Mouse (Mus musculus) liver, adult 10 weeks (tissue): ENCODE data around the gene Cyp3a41a. TPM values are rescaled to one million over a fixed set of nuclear protein-coding genes. Genes with fewer than 3 reads are reported as not detected.

Source experiments
- polyA plus RNA-seq: library from polyadenylated mRNA; stranded (reverse); fragments of 350-450 nt; fragmentation: Illumina TruSeq; extraction: RNeasy Lipid Tissue Mini Kit (QIAGEN cat#74804); gene quantifications from one replicate; pipeline ENCODE4 v1.2.3, GENCODE M21; 2014; ENCODE audit warnings: low read depth, low replicate concordance

Cyp3a41a gene
- polyA plus RNA-seq: 3,667 TPM

DNA sequence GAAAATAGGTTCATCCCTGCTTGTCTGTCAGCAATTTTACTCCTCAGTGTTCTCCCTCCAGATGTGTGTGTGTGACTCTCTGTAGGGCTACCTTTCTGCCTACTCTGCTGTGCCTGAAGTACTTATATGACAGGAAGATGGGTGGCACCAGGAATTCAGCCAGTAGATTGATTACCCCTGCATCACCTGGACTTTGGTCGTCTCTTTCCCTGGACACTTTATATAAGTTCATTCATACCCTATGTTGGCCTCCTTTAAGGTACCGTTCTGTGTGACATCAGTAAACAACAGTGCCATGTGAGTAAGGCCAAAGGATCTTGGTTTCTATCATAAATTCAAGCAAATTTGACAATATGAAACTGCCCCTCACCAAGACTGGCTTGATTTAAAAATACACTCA is at the start of gene Cyp3a41a:
Cyp3a41a (minus strand) TSS at position 101 of the 400 bp plus-strand sequence.

Other genes starting within 250 kb of the Cyp3a41a start
- 35.3 TPM for gene Cyp3a41b, start 135.4 kb downstream of the Cyp3a41a start, polyA plus RNA-seq
- gene Cyp3a44, start 85.7 kb upstream of the Cyp3a41a start, polyA plus RNA-seq: 82.1 TPM
- gene Cyp3a11, start 159.8 kb upstream of the Cyp3a41a start, polyA plus RNA-seq: 13,248 TPM